Mouse (Mus musculus) limb, embryonic 10.5 days (tissue): ENCODE data around the gene Gm49416. TPM values are rescaled to one million over a fixed set of nuclear protein-coding genes. Genes with fewer than 3 reads are reported as not detected.

ENCODE experiments used
- DNase-seq: peaks from one replicate; pipeline ENCODE4 v3.0.0-alpha.2; 2017; ENCODE audit warnings: low spot score
- H3K27ac ChIP-seq: fragments of 300-500 bp; sonication (generic); 2 replicates; pipeline ENCODE4 v1.5.1; 2016; ENCODE audit warnings: mild to moderate bottlenecking
- H3K27me3 ChIP-seq: fragments of 300-500 bp; sonication (generic); 2 replicates; pipeline ENCODE4 v1.6.1; 2016; ENCODE audit warnings: low read depth, mild to moderate bottlenecking; ENCODE audit not compliant: poor library complexity, severe bottlenecking
- H3K36me3 ChIP-seq: fragments of 300-500 bp; sonication (generic); 2 replicates; pipeline ENCODE4 v1.6.1; 2016; ENCODE audit warnings: mild to moderate bottlenecking, moderate library complexity
- H3K4me1 ChIP-seq: fragments of 300-500 bp; sonication (generic); 2 replicates; pipeline ENCODE4 v1.6.1; 2016
- H3K4me3 ChIP-seq: fragments of 300-500 bp; sonication (generic); 2 replicates; pipeline ENCODE4 v1.5.1; 2016; ENCODE audit warnings: mild to moderate bottlenecking, moderate library complexity
- H3K9me3 ChIP-seq: fragments of 300-500 bp; sonication (generic); replicated peaks from 2 replicates; pipeline ENCODE4 v1.6.1; 2016; ENCODE audit warnings: mild to moderate bottlenecking
- WGBS: fragments of 180-500 bp; shearing (Covaris S2); methylation state at CpG from one replicate; pipeline ENCODE4 v1.1.7; 2016; 5-methylcytosine and 5-hydroxymethylcytosine counted together
- polyA plus RNA-seq: library from polyadenylated mRNA; unstranded; fragments of >200 nt; fragmentation: Nextera tagmentation; extraction: Ambion mirVana; gene quantifications from 2 replicates; pipeline ENCODE4 v1.2.1, GENCODE M21; 2016

The Gm49416 gene
- polyA plus RNA-seq, 1 experiment from 2014 or later, result not detected

DNA sequence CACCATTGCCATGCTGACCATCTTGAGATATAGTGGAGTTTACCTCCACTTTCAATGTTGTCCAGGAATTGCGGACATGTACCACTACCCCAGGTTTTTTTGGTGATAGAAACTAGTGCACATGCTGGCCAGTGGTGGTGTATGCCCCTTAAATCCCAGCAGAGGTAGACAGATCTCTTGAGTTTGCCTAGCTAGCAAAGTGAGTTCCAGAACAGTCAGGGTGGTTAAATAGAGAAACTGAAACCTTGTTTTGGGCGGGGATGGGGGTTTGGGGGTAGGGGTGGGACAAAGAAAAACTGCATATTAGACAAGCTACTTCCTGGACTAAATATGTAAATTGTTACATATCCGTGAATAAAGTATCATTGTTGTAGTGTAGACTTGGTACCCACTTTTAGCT, 30.3 kb downstream of the Gm49416 start:
- no peak for DNase-seq
- no peaks in the 10 kb centered on the region for H3K27me3 ChIP-seq
- H3K4me3 ChIP-seq, result no peak overlapping the region
- peaks cover 16% of the 10 kb centered on the region for H3K4me1 ChIP-seq
- H3K27ac ChIP-seq, result no peak overlapping the region
- 91% methylated on average over 3 of the region's 3 CpGs for WGBS
- no peaks in the 10 kb centered on the region for H3K9me3 ChIP-seq
- H3K36me3 ChIP-seq, result peaks cover 50% of the 10 kb centered on the region

- 72% methylated on average over 6 of the region's 6 CpGs for WGBS
- Histone ChIP-seq H3K36me3 (peaks cover 49% of the 10 kb centered on the region), H3K4me3 (peak overlapping the region; percentile 85), H3K27ac (peak overlapping the region; percentile 90), H3K9me3 (no peaks in the 10 kb centered on the region), H3K27me3 (no peaks in the 10 kb centered on the region), H3K4me1 (peaks cover 16% of the 10 kb centered on the region)
- DNase-seq, result no peak
Measured at GRCm38 (mm10) chr19:8919684-8920072, 31.0 kb downstream of the Gm49416 start.

DNA sequence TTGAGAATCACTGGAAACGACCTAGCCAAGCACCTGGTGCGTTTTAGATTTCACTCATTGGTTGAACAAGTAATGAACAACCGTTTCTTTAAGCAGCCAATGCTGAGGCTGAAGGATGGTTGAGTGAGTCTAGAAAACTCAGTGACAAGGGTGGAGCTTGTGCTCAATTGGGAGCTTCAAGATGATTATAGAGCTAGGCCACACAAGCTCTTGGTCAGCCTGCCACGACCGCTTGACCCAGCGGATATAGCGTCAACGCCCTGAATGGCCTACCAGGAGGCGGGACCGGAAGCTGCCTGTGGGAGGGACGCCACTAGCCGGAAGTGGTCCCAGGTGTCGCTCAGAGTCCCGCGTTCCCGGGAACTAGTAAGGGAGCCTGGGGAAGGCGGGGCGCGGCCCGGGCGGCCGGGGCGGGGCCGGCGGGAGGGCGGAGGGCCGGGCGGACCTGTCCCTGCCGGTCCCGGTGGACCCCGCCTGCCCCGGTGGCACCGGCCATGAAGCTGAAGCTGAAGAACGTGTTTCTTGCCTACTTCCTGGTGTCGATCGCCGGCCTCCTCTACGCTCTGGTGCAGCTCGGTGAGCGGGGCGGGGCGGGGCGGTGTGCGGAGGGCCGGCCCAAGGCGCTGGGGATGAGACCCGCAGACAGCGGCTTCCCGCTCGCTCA, 31.5 kb downstream of the Gm49416 start, which contains the start of gene B3gat3:
Gene B3gat3, plus strand, starts transcription at position 302 of the 664 bp plus-strand sequence.
- peaks cover 16% of the 10 kb centered on the region for H3K4me1 ChIP-seq
- H3K36me3 ChIP-seq, result peaks cover 45% of the 10 kb centered on the region
- WGBS, result 3% methylated on average over 50 of the region's 50 CpGs
- H3K9me3 ChIP-seq, result no peaks in the 10 kb centered on the region
- H3K4me3 ChIP-seq, result peak within 1 kb of the TSS; percentile 85
- peak within 1 kb of the TSS; percentile 90 for H3K27ac ChIP-seq
- H3K27me3 ChIP-seq, result no peaks in the 10 kb centered on the region
- peak; percentile 98 for DNase-seq

GRCm38 (mm10) chr19:8920836-8921291, 32.1 kb downstream of the Gm49416 start:
- Histone ChIP-seq H3K4me1 (peaks cover 16% of the 10 kb centered on the region), H3K4me3 (peak overlapping the region; percentile 85), H3K27ac (peak overlapping the region; percentile 90), H3K9me3 (no peaks in the 10 kb centered on the region), H3K36me3 (peaks cover 45% of the 10 kb centered on the region), H3K27me3 (no peaks in the 10 kb centered on the region)
- peak; percentile 46 for DNase-seq
- 3% methylated on average over 6 of the region's 6 CpGs for WGBS

- no peak for DNase-seq
- H3K4me3 ChIP-seq, result peak overlapping the region; percentile 85
- H3K9me3 ChIP-seq, result no peaks in the 10 kb centered on the region
- H3K27me3 ChIP-seq, result no peaks in the 10 kb centered on the region
- H3K36me3 ChIP-seq, result peaks cover 45% of the 10 kb centered on the region
- no peak overlapping the region for H3K27ac ChIP-seq
- peaks cover 16% of the 10 kb centered on the region for H3K4me1 ChIP-seq
- WGBS, result 75% methylated on average over 9 of the region's 9 CpGs
Measured at GRCm38 (mm10) chr19:8921741-8922140, 33.0 kb downstream of the Gm49416 start.

DNA sequence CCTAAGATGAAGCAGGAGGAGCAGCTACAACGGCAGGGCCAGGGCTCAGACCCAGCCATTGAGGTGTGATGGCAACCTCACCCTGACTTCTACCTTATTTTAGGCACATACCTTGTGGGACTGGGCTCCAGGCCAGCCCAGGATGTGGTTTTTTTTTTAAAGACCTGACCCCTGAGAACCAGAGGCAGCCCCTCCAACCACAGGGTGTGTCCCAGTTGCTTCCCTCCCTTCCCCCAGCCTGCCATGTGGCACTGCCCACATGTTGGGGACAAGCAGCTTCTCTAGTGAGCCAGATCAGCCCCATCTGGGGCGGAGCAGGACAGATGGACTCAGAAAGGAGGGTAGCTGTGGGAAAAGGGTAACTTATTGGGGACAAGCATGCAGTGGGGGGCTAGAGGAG, 38.0 kb downstream of the Gm49416 start:
- Histone ChIP-seq H3K27ac (no peak overlapping the region), H3K36me3 (peaks cover 64% of the 10 kb centered on the region), H3K9me3 (no peaks in the 10 kb centered on the region), H3K4me1 (peaks cover 29% of the 10 kb centered on the region), H3K27me3 (no peaks in the 10 kb centered on the region), H3K4me3 (no peak overlapping the region)
- no peak for DNase-seq
- 90% methylated on average over 2 of the region's 2 CpGs for WGBS

DNA sequence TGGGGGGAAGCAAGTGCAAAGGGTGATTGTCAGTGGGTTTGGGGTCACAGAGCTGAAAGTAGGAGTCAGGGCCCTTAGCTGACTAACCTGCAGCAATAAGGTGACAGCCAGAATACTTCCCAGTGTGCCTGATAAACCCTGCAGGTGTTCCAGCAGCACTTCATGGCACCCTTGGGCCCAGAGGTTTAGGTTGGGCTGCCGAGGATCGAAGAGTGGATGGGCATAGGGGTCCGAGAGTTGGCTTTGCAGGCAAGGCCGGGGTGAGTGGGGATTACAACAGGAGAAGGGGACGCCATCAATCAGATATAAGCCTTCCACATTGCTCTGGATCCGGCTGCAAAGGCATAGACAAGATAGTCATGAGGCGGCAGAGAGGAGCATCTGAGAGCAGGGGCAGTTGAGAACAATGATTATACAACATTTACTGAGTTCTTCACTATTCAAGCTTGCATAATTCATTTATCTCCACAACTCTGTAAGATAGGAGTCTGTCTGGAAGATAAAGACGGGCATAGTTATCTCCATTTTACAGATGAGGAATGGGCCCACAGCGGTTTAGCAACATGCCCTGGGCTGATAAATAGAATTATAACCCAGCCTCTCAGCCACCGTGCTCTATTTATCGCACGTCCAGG, 39.3 kb downstream of the Gm49416 start:
- Histone ChIP-seq H3K36me3 (peaks cover 64% of the 10 kb centered on the region), H3K27me3 (no peaks in the 10 kb centered on the region), H3K9me3 (no peaks in the 10 kb centered on the region), H3K4me3 (no peak overlapping the region), H3K4me1 (peaks cover 28% of the 10 kb centered on the region), H3K27ac (no peak overlapping the region)
- WGBS, result 90% methylated on average over 12 of the region's 12 CpGs
- no peak for DNase-seq

- no peak for DNase-seq
- WGBS, result 18% methylated on average over 16 of the region's 16 CpGs
- no peaks in the 10 kb centered on the region for H3K27me3 ChIP-seq
- peaks cover 66% of the 10 kb centered on the region for H3K36me3 ChIP-seq
- H3K9me3 ChIP-seq, result no peaks in the 10 kb centered on the region
- peaks cover 28% of the 10 kb centered on the region for H3K4me1 ChIP-seq
- peak overlapping the region; percentile 92 for H3K27ac ChIP-seq
- peak overlapping the region; percentile 80 for H3K4me3 ChIP-seq
Measured at GRCm38 (mm10) chr19:8928689-8929223, 40.0 kb downstream of the Gm49416 start.

DNA sequence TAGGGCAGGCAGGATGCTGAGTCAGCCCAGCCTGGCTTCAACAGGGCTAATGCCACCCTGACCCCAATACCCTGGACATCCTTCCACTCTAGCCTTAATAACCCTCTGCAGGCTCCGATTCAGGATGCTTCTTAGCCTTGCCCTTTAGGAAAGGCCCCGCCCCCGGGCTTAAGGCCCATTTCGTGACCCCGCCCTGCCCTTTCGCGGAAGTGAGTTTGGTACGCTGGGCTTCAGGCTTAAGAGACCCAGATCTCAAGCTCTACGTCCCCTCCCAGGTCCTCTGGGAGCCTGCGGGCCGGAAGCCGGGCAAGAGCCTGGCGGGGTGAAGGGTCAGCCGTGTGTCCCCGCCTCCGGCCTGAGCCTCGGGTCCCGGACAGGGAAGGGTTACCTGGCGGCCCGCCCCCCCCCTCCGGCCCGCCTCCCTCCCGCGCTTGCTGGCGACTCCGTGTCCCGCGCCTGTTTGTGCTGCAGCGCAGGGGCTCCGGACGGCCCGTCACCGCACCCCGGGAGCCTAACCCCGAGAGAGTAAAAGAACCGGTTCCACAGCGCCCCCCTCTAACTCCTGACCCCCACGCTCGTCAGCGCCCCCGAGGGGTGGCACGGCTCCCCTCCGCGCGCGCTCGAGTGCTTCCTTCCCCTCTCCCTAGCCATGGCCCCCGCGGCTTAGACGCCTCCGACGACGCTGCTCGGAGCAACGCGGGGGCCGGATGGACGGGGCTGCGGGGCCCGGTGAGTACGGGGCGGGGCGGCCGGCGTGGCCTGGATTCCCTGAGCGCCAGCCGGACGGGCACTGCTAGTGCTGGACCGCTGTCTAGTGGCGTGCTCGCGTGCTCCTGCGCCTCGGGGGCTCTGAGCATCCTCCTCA, 40.7 kb downstream of the Gm49416 start, which contains the start of the genes Rom1 and Eml3:
Gene Rom1, minus strand, starts transcription at position 133 of the 865 bp plus-strand sequence.
Gene Eml3, plus strand, starts transcription at position 329 of the 865 bp plus-strand sequence.
- H3K4me1 ChIP-seq, result peaks cover 28% of the 10 kb centered on the region
- under 1% methylated on average over 73 of the region's 74 CpGs for WGBS
- H3K27me3 ChIP-seq, result no peaks in the 10 kb centered on the region
- H3K4me3 ChIP-seq, result peak within 1 kb of the TSS; percentile 80
- H3K27ac ChIP-seq, result peak within 1 kb of the TSS; percentile 92
- DNase-seq, result peak; percentile 84
- H3K9me3 ChIP-seq, result no peaks in the 10 kb centered on the region
- H3K36me3 ChIP-seq, result peaks cover 70% of the 10 kb centered on the region

GRCm38 (mm10) chr19:8930117-8930516, 41.4 kb downstream of the Gm49416 start:
- 15% methylated on average over 11 of the region's 11 CpGs for WGBS
- no peaks in the 10 kb centered on the region for H3K27me3 ChIP-seq
- peaks cover 74% of the 10 kb centered on the region for H3K36me3 ChIP-seq
- H3K4me3 ChIP-seq, result peak overlapping the region; percentile 80
- no peaks in the 10 kb centered on the region for H3K9me3 ChIP-seq
- H3K4me1 ChIP-seq, result peaks cover 28% of the 10 kb centered on the region
- H3K27ac ChIP-seq, result peak overlapping the region; percentile 92
- DNase-seq, result no peak

DNA sequence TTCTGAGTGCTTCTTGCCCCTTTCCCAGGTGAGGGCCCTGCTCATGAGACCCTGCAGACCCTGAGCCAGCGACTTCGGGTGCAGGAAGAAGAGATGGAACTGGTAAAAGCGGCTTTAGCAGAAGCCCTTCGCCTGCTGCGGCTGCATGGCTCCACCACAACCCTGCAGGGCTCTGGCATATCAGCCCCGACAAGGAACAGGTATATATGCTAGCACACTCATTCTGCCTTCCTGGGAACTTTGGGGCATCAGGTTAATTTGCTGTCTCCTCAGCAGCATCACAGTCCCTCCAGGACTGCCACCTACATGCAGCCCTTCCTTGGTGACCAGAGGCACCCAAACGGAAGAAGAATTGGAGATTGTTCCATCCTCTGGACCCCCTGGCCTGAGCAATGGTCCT, 42.0 kb downstream of the Gm49416 start:
- Histone ChIP-seq H3K4me3 (peak overlapping the region; percentile 80), H3K4me1 (peaks cover 28% of the 10 kb centered on the region), H3K27ac (peak overlapping the region; percentile 92), H3K9me3 (no peaks in the 10 kb centered on the region), H3K36me3 (peaks cover 74% of the 10 kb centered on the region), H3K27me3 (no peaks in the 10 kb centered on the region)
- 85% methylated on average over 7 of the region's 7 CpGs for WGBS
- DNase-seq, result no peak

DNA sequence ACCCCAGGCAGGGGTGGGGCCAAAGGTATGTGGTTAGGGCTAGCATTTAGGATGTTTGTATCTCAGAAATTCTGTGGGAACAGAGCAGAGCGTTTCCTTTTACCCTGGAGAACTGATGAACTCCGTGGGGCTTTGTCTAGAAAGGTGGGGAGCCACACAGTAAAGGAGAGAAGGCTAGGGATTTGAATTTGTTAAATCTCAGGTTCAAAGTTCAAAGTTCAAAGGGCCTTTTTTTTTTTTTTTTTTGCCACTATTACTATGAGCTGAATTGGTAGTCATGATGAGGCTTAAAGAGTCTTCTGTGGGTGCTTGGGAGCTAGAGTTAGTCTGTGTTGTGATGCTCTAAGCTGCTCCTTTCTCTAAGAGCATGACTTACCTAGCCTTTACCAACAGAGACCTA, 48.0 kb downstream of the Gm49416 start:
- no peak for DNase-seq
- no peaks in the 10 kb centered on the region for H3K27me3 ChIP-seq
- peaks cover 15% of the 10 kb centered on the region for H3K4me1 ChIP-seq
- WGBS, result 84% methylated on average over 2 of the region's 2 CpGs
- H3K4me3 ChIP-seq, result no peak overlapping the region
- H3K27ac ChIP-seq, result no peak overlapping the region
- peaks cover 85% of the 10 kb centered on the region for H3K36me3 ChIP-seq
- no peaks in the 10 kb centered on the region for H3K9me3 ChIP-seq
